Mouse (Mus musculus) ES-CJ7 (cell line): ENCODE results near the gene Dlgap1.
"Not testable (repeated sequence)": the region's sequence is repeated elsewhere in the genome, so short reads cannot be mapped to it uniquely, and the experiment has no call there.

Experiments used
- DNase-seq: peaks from one replicate; pipeline ENCODE4 v3.0.0; 2011; ENCODE audit warnings: low read depth, low spot score

The Dlgap1 gene

DNA sequence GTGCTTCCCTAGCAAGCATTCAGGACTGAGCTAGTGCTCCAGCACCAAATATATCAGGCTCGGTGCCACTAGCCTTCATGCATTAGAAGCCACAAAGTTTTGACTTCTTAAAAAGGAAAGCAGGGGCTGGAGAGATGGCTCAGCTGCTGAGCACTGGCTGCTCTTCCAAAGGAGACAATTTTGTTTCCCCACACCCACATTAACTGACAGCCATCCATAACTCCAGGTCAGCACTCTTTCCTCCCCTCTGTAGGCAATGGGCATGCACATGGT lies 828.8 kb downstream of the Dlgap1 start:
- no peak for DNase-seq

DNA sequence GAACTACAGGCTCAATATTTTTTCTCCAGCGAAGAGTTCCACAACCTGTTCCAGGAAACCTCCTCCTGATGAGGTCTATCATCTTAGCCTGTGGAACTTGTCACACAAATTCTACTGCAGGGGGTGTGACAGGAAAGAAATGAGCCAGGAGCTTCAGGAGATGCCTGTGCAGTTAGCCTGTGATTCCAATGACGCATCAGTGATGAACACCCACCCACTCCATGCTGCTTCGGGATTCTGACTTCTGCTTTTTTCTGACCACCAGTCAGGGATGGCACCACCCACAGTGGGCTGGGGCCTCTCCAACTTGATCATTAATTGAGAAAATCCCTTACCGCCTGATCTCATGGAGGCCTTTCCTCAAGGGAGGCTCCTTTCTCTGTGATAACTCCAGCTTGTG lies 830.4 kb downstream of the Dlgap1 start:
- DNase-seq, result no peak

DNA sequence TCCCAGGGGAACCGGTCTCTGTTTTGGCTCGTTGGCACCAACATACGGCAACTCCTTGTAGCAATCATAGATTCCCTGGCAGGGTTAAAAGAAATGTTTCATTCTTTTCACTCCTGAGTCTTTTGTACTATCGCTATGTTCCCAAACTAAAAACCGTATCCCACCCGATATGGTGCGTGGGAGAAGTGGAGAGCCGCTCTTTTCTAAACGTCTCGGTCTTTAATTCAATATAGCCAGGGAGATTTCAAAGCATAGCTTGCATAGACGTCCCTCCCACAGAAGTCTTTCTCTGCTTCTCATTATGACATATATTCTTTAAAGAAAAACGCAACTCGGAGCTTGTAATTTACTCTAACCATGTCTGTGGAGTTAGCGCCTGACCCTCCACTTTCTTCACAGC lies 833.1 kb downstream of the Dlgap1 start:
- DNase-seq, result no peak

DNA sequence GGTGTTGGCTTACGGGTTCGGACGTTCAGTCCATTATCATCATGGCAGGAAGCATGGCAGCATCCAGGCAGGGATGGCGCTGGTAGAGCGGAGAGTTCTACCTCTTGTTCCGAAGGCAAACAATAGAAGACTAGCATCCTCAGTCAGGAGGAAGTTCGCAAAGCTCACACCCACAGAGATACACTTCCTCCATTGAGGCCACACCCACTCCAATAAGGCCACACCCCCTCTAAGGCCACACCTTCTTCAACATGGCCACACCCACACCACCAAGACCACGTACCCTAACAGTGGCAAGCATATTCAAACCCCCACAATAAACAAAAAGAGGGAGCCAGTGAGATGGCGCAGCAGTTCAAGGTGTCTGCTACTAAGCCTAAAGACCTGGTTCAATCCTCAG lies 837.0 kb downstream of the Dlgap1 start:
- peak; percentile 95 for DNase-seq

DNA sequence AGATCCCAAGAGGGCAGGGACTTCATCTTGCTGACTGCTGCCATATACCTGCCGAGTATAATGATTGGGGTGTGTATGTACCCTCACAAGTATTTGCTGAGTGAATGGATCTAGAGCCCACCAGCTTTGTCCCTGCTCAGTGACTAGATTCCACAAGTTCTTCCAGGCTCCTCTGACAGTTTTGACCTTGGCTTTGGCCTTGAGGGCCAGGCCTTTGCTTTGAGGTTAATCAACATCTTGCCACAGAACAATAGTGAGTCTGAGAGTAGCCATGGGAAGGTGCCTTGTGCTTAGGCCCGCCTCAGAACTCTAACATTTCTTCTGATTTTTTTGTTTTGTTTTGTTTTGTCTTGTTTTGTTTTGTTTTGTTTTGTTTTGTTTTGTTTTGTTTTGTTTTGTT lies 837.7 kb downstream of the Dlgap1 start:
- peak; percentile 94 for DNase-seq

DNA sequence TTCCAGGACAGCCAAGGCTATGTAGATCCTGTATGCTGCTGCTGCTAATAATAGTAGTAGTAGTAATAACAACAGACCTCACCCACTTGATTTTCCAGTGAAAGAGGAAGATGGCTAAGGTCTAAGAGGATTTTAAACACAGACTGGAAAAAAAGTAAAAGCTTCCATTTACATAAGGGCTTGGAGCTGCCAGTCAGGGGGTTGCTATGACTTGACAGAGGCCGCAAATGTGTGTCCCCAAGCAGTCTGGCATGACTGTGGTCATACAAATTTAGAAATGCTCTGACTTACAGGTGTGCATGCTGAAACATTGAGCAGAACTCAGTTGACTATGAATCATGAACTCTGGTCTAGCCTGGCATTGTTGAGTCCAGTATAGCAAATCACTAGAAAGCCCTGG lies 839.0 kb downstream of the Dlgap1 start:
- no peak for DNase-seq

DNA sequence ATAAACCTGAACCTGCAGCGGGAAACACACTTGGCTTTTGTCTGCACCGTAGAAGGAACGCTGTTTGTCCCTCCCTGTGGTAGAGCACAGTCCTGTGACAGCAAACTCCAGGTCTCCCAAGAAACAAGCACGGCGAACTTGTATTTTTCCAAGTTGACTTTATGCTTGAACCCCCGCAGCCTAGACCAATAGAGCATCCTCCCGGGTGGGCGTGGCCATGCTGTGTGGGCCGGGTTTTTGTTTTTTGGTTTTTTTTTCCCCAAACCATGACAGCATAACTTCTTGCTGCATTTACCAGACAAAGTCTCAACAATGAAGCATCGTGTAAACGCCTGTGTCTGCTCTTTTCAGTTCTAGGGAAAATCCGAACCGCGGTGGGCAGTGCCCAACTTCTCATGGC lies 840.0 kb downstream of the Dlgap1 start:
- no peak for DNase-seq

DNA sequence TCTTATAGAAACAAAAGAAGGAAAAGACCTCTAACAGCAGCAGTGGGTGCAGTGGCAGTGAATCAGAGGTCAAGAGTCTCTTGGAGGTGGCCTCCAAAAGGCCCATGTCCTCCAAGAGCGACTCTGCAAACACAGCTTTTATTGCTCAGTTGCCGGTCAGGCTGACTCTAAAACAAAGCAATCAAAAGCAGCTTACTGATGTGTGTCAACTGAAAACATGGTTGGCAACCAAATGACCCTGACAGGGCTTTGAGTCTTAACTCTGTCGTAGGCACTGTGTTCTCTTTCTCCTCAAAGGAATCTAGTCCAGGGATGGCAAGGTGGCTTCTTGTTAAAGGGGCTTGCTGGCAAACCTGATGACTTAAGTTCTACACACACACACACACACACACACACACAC lies 840.9 kb downstream of the Dlgap1 start:
- no peak for DNase-seq

DNA sequence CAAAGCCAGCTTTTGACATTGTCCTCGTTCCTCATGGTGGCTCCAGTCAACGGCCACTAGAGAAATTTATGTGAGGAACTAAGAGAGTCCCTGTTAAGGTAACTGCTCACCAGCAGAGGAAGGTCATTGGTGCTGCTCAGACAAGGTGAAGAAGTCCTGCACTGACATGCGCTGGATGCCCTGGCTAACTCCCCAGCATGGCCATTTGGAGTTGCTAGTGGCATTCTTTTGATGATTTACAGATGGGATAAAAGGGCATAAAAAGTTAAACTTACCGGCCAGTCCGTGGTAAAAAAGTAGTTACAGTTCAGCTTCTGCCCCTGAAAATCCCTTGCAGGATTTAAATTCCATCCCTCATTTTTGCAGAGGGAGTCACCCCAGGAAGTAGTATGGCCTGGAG lies 841.9 kb downstream of the Dlgap1 start:
- no peak for DNase-seq

DNA sequence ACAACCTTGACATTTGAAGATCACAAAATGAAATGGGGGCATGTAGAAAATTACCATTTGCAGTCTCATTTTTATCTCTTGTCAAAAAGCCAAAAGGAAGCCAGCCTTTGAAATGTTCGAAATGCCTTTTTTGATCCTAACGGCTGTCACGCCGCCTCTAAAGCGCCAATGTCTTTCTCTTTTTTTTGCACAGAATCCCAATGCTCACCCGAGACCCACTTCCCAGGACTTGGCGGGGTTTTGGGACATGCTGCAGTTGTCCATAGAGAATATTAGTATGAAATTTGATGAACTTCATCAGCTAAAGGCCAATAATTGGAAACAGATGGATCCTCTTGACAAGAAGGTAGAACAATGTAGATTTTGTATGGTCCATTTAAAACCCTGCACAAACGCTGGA lies 846.1 kb downstream of the Dlgap1 start:
- no peak for DNase-seq

DNA sequence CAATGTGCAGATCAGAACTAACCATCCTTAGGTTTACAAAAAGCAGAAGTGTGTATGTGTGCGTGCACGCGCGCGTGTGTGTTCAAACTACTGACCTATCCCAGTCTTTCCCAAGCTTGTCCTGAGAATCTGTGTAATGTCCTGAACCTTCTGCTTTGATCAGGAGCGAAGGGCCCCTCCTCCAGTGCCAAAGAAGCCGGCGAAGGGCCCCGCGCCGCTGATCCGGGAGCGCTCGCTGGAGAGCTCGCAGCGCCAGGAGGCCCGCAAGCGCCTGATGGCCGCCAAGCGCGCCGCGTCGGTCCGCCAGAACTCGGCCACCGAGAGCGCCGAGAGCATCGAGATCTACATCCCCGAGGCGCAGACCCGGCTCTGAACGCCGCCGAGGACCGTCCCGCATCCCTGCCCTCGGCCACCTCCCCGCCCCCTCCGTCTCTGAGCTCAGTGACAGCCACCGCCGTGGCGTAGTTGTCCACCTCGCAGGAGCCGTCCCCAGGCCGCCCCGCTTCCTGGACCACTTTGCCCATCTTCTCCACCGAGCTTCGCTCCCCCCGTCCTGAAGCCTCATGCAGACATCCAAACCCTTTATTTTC lies 849.1 kb downstream of the Dlgap1 start:
- DNase-seq, result no peak

DNA sequence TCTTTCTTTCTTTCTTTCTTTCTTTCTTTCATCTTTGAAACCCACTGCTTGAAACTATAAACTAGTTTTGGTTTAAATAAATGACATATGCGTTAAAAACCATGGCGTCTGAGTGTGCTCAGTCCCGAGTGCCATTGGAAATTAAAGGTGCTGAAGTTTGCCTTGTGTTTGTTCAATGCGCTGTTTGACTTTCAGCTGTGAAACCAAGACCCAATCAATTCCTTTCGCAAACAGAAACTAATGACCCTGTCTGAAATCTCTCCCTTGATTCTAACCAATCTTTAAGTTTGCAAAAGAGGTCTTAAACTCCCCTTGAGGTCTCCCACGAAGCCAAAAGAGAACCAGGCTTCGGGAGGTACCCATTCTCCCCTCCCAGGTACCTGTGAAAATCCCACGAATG lies 854.2 kb downstream of the Dlgap1 start:
- no peak for DNase-seq

DNA sequence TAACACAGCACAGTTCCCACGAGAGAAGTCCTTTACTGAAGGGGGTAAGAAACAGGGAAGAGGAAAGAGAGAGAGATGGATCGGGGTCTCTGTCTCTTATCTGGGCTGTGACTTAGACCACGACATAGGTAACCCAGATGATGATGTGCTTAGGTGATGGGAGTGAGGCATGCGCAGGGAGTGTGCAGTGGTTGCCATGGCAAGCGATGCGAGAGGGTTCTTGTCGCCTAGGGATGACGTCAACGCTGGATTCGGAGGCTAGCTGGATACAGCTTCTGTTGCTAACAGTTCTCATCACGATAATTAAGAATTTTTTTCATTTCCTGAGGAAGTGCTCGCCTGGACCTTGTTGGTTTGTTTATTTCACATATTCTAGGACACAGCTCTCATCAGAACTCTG lies 857.4 kb downstream of the Dlgap1 start:
- DNase-seq, result peak; percentile 90

DNA sequence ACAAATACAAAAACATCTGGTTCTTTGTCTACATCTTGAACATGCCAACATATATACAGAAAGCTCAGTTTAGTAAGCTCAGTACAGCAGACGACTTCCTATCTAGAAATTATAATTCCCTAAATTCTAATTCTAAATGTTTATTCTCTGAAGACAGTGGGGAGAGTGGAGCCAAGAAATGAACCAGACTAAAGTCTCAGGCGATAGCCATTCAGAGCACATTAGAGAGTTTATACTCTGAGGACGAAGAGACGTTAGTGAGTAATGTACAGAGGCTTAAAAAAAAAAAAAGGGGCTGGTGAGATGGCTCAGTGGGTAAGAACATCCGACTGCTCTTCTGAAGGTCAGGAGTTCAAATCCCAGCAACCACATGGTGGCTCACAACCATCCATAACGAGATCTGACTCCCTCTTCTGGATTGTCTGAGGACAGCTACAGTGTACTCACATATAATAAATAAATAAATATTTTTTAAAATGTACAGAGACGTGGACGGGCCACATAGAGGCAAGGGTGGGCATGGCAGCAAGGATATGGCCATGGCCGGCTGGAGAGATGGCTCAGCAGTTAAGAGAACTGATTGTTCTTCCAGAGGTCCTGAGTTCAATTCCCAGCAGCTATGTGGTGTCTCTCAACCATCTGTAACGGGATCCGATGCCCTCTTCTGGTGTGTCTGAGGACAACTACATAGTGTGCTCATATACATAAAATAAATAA lies 858.7 kb downstream of the Dlgap1 start:
- not testable (repeated sequence) for DNase-seq

DNA sequence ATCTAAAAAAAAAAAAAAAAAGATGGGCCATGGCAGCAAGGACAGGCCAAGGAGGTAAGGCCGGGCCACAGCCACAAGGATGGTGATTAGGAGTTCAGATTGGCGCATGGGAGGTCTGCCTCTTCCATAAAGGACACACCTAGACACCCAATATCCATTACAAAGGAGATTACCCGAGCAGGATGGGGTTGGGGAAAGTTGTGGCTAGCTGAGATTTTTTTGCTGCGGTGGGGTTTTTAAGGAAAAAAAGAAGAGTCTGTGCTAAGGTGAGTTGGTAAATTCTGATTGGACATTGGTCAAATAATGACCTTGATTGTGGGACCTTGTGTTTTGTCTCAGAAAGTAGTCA lies 859.3 kb downstream of the Dlgap1 start:
- DNase-seq, result peak; percentile 98

DNA sequence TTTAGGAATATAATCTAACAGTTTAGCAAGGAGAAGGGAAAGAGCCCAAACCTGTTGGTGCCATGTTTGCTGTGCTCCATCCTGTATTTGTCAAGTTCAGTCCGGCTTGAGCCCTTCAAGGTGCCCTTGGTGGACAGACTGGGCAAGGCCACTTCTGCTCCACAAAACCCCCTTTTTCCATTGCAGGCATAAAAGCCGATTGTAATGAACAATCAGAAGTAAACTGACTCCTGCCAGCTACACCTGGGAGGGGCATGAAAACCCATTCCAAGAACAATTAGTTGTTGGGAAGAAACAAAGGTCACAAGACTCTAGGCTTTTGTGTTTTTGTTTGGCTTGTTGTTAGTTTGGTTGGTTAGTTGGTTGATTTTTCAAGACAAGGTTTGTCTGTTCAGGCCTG lies 859.7 kb downstream of the Dlgap1 start:
- DNase-seq, result peak; percentile 98

DNA sequence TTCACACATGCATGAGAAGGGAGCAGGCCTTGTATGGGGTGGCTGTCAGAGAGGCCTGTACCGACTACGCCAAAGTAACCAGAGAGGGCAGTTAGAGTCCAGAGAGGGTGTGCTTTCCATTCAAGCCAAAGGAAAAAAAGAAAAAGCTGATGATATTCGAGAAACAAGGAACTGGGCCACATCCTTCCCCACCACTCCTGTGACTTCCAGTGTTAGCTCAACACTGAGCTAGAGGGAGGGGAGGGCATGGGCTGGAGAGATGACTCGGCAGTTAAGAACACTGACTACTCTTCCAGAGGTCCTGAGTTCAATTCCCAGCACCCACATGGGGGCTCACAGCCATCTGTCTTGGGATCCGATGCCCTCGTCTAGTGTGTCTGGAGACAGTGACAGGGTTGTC lies 860.3 kb downstream of the Dlgap1 start:
- peak; percentile 65 for DNase-seq

DNA sequence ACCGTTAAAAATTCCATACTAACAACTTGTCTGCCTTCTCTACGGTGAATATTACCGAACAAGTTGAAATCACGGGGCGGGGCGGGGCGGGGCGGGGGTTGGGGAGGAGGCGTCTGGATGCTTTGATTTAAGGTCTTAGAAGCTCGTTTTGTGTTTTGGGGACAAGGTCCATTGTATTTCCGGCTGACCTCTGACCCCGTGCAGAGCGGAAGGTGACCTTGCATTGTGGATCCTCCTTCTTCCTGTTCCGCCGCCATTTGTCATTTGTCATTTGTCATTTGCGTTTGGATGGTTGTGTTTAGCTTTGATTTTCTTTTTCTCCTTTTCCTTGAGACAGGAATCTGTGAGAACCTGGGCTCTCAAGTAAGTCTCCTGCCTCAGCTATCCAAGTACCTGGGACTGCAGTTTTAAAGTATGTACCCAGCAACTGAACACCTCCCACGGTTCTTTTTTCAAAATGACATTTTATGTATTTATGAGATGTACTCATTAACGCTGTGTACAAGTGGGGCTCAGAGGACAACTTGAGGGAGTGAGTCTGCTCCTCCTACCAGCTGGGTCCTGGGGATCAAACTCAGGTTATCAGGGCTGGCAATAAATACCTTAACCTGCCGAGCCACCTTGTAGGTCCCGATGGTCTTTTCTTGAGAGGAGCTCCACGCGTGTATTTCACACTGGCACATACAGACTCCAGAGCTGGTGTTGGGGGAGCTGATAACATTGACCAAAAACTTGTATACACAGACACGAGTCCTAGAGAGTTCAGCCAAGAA lies 861.3 kb downstream of the Dlgap1 start:
- DNase-seq, result peak; percentile 97

DNA sequence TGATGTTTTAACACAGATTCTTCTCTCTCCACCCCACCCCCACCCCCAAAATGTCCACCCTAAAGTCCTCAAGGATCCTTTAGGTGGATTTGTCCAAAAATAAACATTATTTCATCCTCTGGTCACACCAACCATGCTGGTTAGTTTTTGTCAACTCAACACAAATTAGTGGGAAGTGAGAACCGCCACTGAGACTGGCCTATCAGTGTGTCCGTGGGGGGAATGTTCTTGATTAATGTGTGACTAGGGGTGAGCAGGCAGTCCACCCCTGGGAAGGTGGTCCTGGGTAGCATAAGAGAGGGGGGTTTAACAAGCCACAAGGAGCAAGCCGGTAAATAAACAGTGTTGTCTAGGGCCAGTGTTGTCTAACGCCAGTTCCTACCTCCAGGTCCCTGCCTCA lies 862.7 kb downstream of the Dlgap1 start:
- DNase-seq, result no peak

DNA sequence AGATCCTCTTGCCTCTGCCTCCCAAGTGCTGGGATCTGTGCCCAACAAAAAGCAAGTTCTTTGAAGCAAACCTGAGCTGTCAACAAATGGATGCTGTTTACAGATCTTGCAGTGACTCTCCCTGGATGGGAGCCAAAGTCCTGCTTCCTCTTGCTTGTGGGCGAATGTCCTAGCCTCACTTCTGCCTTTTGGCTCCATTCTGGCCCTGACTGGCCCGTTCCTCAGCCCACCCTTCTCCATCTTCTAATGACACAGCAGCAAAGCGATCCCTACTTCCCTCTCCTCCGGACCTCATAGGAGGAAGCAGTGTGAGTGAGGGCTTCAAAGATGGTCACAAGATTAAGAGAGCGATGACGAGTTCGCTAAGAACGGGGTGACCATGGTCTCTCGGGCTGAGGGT lies 863.7 kb downstream of the Dlgap1 start:
- DNase-seq, result no peak

DNA sequence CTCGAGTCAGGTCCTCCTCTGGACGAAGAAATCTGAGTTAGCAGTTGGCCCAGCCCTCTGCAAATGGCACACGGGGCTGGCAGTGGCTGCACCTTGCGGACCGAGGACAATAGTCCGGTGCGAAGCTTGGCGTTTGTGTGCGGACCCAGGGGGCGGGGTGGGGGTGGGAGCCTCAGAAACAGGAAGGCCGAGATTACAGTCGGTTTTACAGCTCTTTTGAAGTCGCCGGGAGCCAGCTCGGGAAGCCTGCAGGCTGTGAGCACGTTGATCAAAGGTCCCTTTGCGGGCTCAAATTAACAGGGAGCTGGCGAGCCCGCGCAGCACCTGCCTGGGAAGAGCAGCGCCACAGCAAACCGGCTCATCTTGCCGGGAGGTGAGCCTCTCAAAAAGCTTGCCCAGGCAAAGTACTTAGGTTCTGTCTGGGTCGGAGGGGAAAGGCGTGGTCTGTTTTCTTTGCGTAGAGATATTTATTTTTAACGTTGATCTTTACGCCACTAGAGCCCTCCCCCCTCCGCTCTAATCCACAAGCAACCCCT lies 865.6 kb downstream of the Dlgap1 start:
- DNase-seq, result peak; percentile 84

DNA sequence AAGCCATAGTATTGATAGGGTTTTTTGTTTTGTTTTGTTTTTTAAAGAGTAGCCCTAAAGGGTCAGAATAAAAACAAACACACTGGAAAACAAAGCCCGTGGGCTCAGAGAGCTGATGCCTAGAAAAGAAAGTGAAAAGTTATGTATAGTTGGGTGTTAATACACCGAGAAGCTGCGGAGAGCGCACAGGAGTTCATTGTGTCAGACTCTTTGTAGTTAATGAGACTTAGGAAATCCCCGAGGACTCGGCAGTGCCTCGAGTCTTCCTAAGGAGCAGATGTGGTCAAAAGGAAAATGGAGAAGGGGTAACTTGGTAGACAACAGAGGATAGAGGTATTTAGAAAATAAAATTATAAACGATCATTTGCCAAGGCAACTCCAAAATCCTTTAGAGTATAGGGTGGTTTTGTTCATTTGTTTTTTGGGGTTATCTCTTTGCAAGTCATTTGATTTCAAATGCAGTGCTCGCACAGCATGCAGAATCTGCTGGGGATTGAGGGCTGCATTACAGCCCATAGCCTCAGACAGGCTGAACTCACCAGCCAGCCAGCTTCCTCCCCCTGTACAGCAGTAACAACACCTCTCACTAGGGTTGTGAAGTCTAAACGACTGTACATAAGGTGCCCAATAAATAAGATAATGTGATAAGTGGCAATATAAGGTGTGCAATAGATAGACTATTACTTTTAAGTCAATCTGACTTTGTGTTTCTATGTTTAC lies 866.4 kb downstream of the Dlgap1 start:
- DNase-seq, result no peak
